Mouse (Mus musculus): ENCODE results near the gene Baz2b.

DNA sequence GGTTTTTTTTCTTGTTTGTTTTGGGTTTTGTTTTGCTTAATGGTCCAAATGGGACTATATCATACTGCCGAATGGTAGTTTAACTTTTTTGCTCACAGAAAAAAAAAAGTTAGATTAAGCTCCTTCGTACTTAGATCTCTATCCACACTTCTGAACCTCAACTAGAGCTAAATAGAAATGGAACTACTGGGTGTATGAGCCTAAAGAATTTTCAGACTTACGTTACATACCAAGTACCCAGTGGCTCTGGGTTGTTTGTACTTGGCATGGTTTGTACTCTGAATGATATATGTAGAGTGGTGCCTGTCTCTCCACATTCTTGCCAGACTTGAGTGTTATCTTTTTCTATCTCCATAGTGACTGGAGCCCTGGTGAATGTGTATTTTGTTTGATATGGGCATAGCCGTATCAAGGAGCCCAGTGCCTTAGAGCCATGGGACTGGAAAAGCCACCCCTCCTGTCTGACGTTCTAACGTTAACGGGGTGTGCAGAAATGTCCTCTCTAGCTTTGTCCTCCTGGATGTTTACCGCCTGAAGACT, 326.8 kb downstream of the Baz2b start:
- TF ChIP-seq EP300 (IDR thresholded peaks at IDR 0.05; ENCODE audit: low read depth) (0 out of 2 replicates have a peak, but pooled peaks have one; percentile 18), CTCF (IDR thresholded peaks at IDR 0.05; ENCODE audit: low read depth) (no peak)

Measured in liver, postnatal 0 days (tissue).